Mouse (Mus musculus): Measurements from ENCODE around the gene Tubb4b.

DNA sequence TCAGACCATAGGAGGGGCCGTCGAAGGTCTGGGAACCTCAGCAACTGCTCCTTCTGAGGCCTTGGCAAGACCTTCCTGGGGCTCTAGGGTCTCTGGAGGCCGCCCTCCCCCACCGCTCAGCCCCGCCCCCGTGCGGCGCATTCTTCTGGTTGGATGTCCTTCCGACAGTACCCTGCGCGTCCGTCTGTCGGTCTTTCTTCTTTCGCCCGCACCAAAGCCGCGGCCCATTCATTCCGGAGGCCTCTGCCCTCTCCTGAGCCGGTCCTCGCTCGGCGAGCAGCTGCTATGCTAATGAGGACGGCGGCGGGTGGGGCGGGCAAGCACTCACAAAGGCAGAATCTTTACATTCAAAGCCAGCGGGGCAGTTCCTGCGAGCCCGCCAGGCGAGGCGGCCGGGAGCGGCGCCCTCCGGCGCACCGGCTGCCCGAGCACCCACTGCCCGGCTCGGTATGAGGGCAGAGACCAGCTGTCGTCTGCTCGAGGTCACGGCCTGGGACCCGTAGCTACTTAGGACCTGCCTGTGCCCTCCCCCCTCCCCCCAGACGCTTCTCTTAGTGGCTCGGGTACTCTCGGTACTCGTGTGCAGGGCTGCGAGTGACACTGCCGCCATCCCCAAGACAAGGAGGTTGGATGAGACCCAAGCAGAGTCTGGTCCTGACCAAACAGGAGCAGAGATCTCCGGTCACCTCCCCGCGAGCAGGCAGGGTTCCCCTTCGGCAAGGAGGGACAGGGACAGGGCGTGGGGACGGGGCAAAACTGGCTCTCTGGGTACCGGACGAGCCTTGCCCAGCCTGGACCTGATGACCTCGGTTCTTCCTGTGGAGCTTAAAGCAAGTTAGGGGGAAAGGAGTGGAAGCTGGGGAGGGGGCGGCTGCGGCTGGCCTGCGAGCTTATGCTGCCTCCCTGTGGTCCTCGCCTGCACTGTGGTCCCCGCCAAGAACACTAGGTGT is 38.6 kb downstream of the Tubb4b start:
- TF ChIP-seq POLR2A (IDR thresholded peaks at IDR 0.05; ENCODE audit: insufficient read depth, low read length) (no peak), CTCF (IDR thresholded peaks at IDR 0.05; ENCODE audit: low read depth, low read length) (peak; percentile 83)

Measured in ES-Bruce4 (cell line).